9 mouse cellular contexts compared by ENCODE assay signal in the genomic region with DNA sequence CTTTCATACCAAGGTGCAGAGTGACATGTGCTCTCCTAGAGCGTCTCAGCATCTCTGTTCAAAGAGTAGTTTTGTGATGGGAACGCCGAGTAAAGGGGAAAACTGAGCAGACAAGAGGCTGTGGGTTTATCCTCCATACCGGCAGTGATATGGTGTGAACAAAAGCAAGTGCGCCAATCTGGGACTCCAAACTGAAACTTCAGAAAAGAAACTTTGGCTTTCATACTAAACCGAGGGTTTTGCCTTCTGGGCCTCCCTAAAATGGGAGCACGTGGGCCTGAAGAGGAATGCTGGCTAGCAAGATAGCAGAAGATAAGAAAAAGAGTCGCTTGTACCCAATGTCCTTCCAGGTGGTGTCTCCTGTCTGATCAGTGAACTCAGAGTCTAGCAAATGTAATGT. TPM values are rescaled to one million over a fixed set of nuclear protein-coding genes. Genes with fewer than 3 reads are reported as not detected.
DNase-seq lines count a peak whose midpoint lies in the region; ATAC-seq and TF ChIP-seq lines count a peak whose summit lies in the region.
"Had no signal": no experiment of that assay in that cellular context is flagged by ENCODE, and none has a peak within 500 bp of the region (broad histone marks: within the 10 kb centered on the region; RNA-seq: fewer than 3 reads in every experiment).

No protein-coding gene starts in this region.

- H3K9me3 ChIP-seq in heart, embryonic 11.5 days (replicated peaks; ENCODE audit: control insufficient read depth, low read length), result no peaks in the 10 kb centered on the region
- no peaks in the 10 kb centered on the region for H3K9me3 ChIP-seq in liver, embryonic 13.5 days (replicated peaks)
- H3K9me3 ChIP-seq: forebrain, embryonic 12.5 days had no signal

- no peak overlapping the region for H3K4me3 ChIP-seq in heart, embryonic 11.5 days (ENCODE audit: low read depth, low read length)
- H3K4me3 ChIP-seq in thymus, adult 2 months (ENCODE audit: control insufficient read depth, insufficient read depth, low read length), result peak overlapping the region; percentile 60
- H3K4me3 ChIP-seq in liver, embryonic 13.5 days (replicated peaks), result peak overlapping the region; percentile 70

- no peak for TF ChIP-seq POLR2A in thymus, adult 2 months (IDR thresholded peaks at IDR 0.05; ENCODE audit: control insufficient read depth, extremely low read depth, insufficient read depth, low read length, poor library complexity)

- H3K27ac ChIP-seq in heart, embryonic 11.5 days (ENCODE audit: low read depth, low read length), result no peak overlapping the region
- peak overlapping the region; percentile 98 for H3K27ac ChIP-seq in thymus, adult 2 months (ENCODE audit: control insufficient read depth, insufficient read depth, low read length)
- peak overlapping the region; percentile 79 for H3K27ac ChIP-seq in liver, embryonic 13.5 days
- H3K27ac ChIP-seq: forebrain, embryonic 12.5 days had no signal

- H3K27me3 ChIP-seq in heart, embryonic 11.5 days (ENCODE audit: control insufficient read depth, insufficient read depth, low read length), result no peaks in the 10 kb centered on the region
- H3K27me3 ChIP-seq in thymus, adult 2 months (ENCODE audit: control insufficient read depth, insufficient read depth, low read length), result no peaks in the 10 kb centered on the region
- H3K27me3 ChIP-seq in liver, embryonic 13.5 days, result no peaks in the 10 kb centered on the region

- intact Hi-C loops in heart, postnatal 25 days (cut with DNase I), result no loop called here

- no peak for DNase-seq in heart, postnatal 25 days (ENCODE audit: low spot score)
- peak; percentile 44 for DNase-seq in thymus, adult 2 months
- DNase-seq in thymus, adult 18-20 months, result no peak
- DNase-seq in liver, embryonic 13.5 days, result peak; percentile 34
- no peak for DNase-seq in right cerebral cortex, postnatal 14 days
- DNase-seq in kidney, postnatal 4 days, result no peak
- no peak for DNase-seq in layer of hippocampus, adult 9-10 months (ENCODE audit: low spot score)

- 37% methylated on average over 8 of the region's 8 CpGs for WGBS in heart, embryonic 11.5 days (ENCODE audit: insufficient replicate concordance)
- 3% methylated on average over 8 of the region's 8 CpGs for WGBS in thymus, adult 2 months
- 8% methylated on average over 8 of the region's 8 CpGs for WGBS in liver, embryonic 13.5 days (ENCODE audit: insufficient replicate concordance)

- no peaks in the 10 kb centered on the region for H3K36me3 ChIP-seq in heart, embryonic 11.5 days (ENCODE audit: control insufficient read depth, insufficient read depth, low read length)
- no peaks in the 10 kb centered on the region for H3K36me3 ChIP-seq in thymus, adult 2 months (ENCODE audit: control insufficient read depth, insufficient read depth, low read length)
- H3K36me3 ChIP-seq in liver, embryonic 13.5 days, result no peaks in the 10 kb centered on the region
- H3K36me3 ChIP-seq: forebrain, embryonic 12.5 days had no signal

- peak overlapping the region; percentile 43 for H3K4me2 ChIP-seq in heart, embryonic 11.5 days
- H3K4me2 ChIP-seq in liver, embryonic 13.5 days, result peak overlapping the region; percentile 94

- no peak for ATAC-seq in heart, embryonic 11.5 days (replicated peaks; ENCODE audit: insufficient number of reproducible peaks, low FRiP score, low TSS enrichment)
- ATAC-seq in liver, embryonic 13.5 days (ENCODE audit: low read depth), result peak; percentile 69

- TF ChIP-seq CTCF in thymus, adult 2 months (IDR thresholded peaks at IDR 0.05; ENCODE audit: borderline replicate concordance, control insufficient read depth, extremely low read depth, insufficient read depth, low read length, poor library complexity), result no peak

- peaks cover 4% of the 10 kb centered on the region; the same call in 1 of the 2 replicates for H3K4me1 ChIP-seq in heart, embryonic 11.5 days (ENCODE audit: control insufficient read depth, insufficient read depth, low read length)
- peaks cover 14% of the 10 kb centered on the region for H3K4me1 ChIP-seq in thymus, adult 2 months (replicated peaks; ENCODE audit: control insufficient read depth, insufficient read depth, low read length)
- peaks cover 59% of the 10 kb centered on the region for H3K4me1 ChIP-seq in liver, embryonic 13.5 days (replicated peaks)

- H3K9ac ChIP-seq in heart, embryonic 11.5 days (ENCODE audit: low read depth, low read length), result no peak overlapping the region
- H3K9ac ChIP-seq in liver, embryonic 13.5 days, result peak overlapping the region; percentile 80

RNA-seq across cellular contexts. Expression of gene Apbb1ip, which starts 1.3 kb away (rescaled TPM):
- polyA plus RNA-seq in heart, embryonic 11.5 days (2014; fragmentation: Nextera tagmentation; extraction: Ambion mirVana), result 0.62 and 1.7 TPM in 2 replicates
- 1 to 10 TPM; 3.4 to 3.5 TPM for total RNA-seq in heart, postnatal 25 days (2021)
- 45.2 and 52.3 TPM in 2 replicates for polyA plus RNA-seq in thymus, adult 2 months (2012; rRNA removed)
- polyA plus RNA-seq in liver, embryonic 13.5 days (2015; fragmentation: Nextera tagmentation; extraction: Ambion mirVana), result 15.1 and 17.2 TPM in 2 replicates

Comparison
In these comparisons a context has a peak if more than half of its experiments do, and no peak if none do; other contexts are left out.
1. DNase-seq: peak in thymus, adult 2 months (single experiment) and liver, embryonic 13.5 days (single experiment); none in heart, postnatal 25 days (single experiment), thymus, adult 18-20 months (0 of 2), right cerebral cortex, postnatal 14 days (single experiment), kidney, postnatal 4 days (0 of 2) and layer of hippocampus, adult 9-10 months (single experiment).